In the genomic region with DNA sequence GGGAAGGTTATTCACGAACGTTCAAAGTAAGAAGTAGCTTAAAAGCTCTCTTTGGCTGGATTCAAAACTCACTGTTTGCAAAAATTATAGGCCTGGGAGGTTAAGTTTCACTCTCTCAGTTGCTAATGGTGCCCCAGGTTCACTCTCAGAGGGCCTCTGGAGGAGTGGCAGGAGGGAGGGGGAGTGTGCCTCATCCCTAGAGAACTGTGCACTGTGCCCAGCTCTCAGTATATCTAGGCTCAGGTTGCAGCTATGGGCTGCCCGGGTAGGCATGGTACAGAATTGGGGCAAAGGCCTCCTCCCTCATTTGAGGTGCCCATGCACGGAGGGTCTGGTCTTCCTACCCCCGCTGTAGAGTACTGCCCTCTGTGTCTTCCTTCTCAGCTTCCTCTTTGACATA, we compare ENCODE assay signal across 24 mouse cellular contexts. TPM values are rescaled to one million over a fixed set of nuclear protein-coding genes. Genes with fewer than 3 reads are reported as not detected.
DNase-seq lines count a peak whose midpoint lies in the region; ATAC-seq and TF ChIP-seq lines count a peak whose summit lies in the region.
"Had no signal": no experiment of that assay in that cellular context is flagged by ENCODE, and none has a peak within 500 bp of the region (broad histone marks: within the 10 kb centered on the region; RNA-seq: fewer than 3 reads in every experiment).

No protein-coding gene starts in this region.

- ATAC-seq in intestine, embryonic 15.5 days = peak; percentile 41; the same call in 1 of the 2 replicates
- no peak for ATAC-seq in intestine, postnatal 0 days
- ATAC-seq in kidney, embryonic 16.5 days (ENCODE audit: low FRiP score, low TSS enrichment) = peak; percentile 83
- ATAC-seq in intestine, embryonic 16.5 days = peak; percentile 52; the same call in 1 of the 2 replicates
- no peak for ATAC-seq in granulocyte monocyte progenitor cell, adult 5-6 weeks (replicated peaks; ENCODE audit: poor library complexity, severe bottlenecking)
- ATAC-seq: forebrain, embryonic 15.5 days; hindbrain, embryonic 16.5 days; Patski had no signal

- H3K27ac ChIP-seq in intestine, embryonic 15.5 days = no peak overlapping the region
- no peak overlapping the region for H3K27ac ChIP-seq in intestine, postnatal 0 days (ENCODE audit: low read depth, low read length)
- H3K27ac ChIP-seq in kidney, embryonic 16.5 days (ENCODE audit: low read length) = peak overlapping the region; percentile 15; the same call in 1 of the 2 replicates
- H3K27ac ChIP-seq in intestine, embryonic 16.5 days (ENCODE audit: low read length) = no peak overlapping the region
- H3K27ac ChIP-seq: embryonic facial prominence, embryonic 13.5 days; forebrain, embryonic 15.5 days; hindbrain, embryonic 10.5 days; hindbrain, embryonic 13.5 days had no signal

- WGBS in intestine, embryonic 15.5 days = 76% methylated on average over 5 of the region's 5 CpGs
- WGBS in intestine, postnatal 0 days = 78% methylated on average over 5 of the region's 5 CpGs
- 41% methylated on average over 5 of the region's 5 CpGs for WGBS in kidney, embryonic 16.5 days
- WGBS in intestine, embryonic 16.5 days = 72% methylated on average over 5 of the region's 5 CpGs

- 0 out of 2 replicates have a peak, but pooled peaks cover 5% of the 10 kb centered on the region for H3K4me1 ChIP-seq in intestine, embryonic 15.5 days (replicated peaks)
- no peaks in the 10 kb centered on the region for H3K4me1 ChIP-seq in intestine, postnatal 0 days (replicated peaks; ENCODE audit: control insufficient read depth, insufficient read depth, low read length)
- peaks cover 47% of the 10 kb centered on the region for H3K4me1 ChIP-seq in kidney, embryonic 16.5 days (ENCODE audit: insufficient read depth, low read length)
- H3K4me1 ChIP-seq in intestine, embryonic 16.5 days (ENCODE audit: control insufficient read depth, insufficient read depth, low read length) = peaks cover 11% of the 10 kb centered on the region
- H3K4me1 ChIP-seq: forebrain, embryonic 15.5 days had no signal

- no peak for TF ChIP-seq CTCF in intestine, postnatal 0 days (IDR thresholded peaks at IDR 0.05; ENCODE audit: low read depth)

- no peak for DNase-seq in kidney, postnatal 4 days
- peak; percentile 47 for DNase-seq in brain, adult 2 months (ENCODE audit: low read depth, low spot score)
- DNase-seq: adrenal gland, postnatal 10 days; adrenal gland, postnatal 36 days; B cell, adult 2 months; cerebellum, adult 11 months; cerebellum, adult 2 months; cerebellum, adult 9-11 months; cerebellum, postnatal 25 days; gastrocnemius, postnatal 36 days; heart, adult 11 months had no signal

- no peaks in the 10 kb centered on the region for H3K36me3 ChIP-seq in intestine, embryonic 15.5 days
- no peaks in the 10 kb centered on the region for H3K36me3 ChIP-seq in intestine, postnatal 0 days (ENCODE audit: control insufficient read depth, insufficient read depth)
- H3K36me3 ChIP-seq in kidney, embryonic 16.5 days (ENCODE audit: insufficient read depth, low read length) = no peaks in the 10 kb centered on the region
- no peaks in the 10 kb centered on the region for H3K36me3 ChIP-seq in intestine, embryonic 16.5 days (ENCODE audit: control insufficient read depth, insufficient read depth, low read length)
- H3K36me3 ChIP-seq: embryonic facial prominence, embryonic 13.5 days; forebrain, embryonic 15.5 days; hindbrain, embryonic 10.5 days; hindbrain, embryonic 13.5 days had no signal

- no peak overlapping the region for H3K4me2 ChIP-seq in intestine, embryonic 15.5 days (replicated peaks)
- H3K4me2 ChIP-seq in intestine, postnatal 0 days (replicated peaks; ENCODE audit: low read depth) = no peak overlapping the region
- no peak overlapping the region for H3K4me2 ChIP-seq in kidney, embryonic 16.5 days (replicated peaks; ENCODE audit: low read depth, low read length)
- H3K4me2 ChIP-seq in intestine, embryonic 16.5 days (ENCODE audit: low read depth, low read length) = no peak overlapping the region
- H3K4me2 ChIP-seq: embryonic facial prominence, embryonic 13.5 days; forebrain, embryonic 15.5 days; heart, embryonic 11.5 days; hindbrain, embryonic 13.5 days had no signal

- H3K9ac ChIP-seq in intestine, embryonic 15.5 days = no peak overlapping the region
- H3K9ac ChIP-seq in intestine, postnatal 0 days (ENCODE audit: low read depth, low read length) = no peak overlapping the region
- no peak overlapping the region for H3K9ac ChIP-seq in kidney, embryonic 16.5 days (replicated peaks; ENCODE audit: low read length)
- H3K9ac ChIP-seq in intestine, embryonic 16.5 days (ENCODE audit: low read depth, low read length) = no peak overlapping the region
- H3K9ac ChIP-seq: embryonic facial prominence, embryonic 13.5 days; forebrain, embryonic 15.5 days; hindbrain, embryonic 13.5 days had no signal

- H3K27me3 ChIP-seq in intestine, embryonic 15.5 days (replicated peaks) = no peaks in the 10 kb centered on the region
- no peaks in the 10 kb centered on the region for H3K27me3 ChIP-seq in intestine, postnatal 0 days (replicated peaks; ENCODE audit: control insufficient read depth, insufficient read depth, low read length)
- H3K27me3 ChIP-seq in kidney, embryonic 16.5 days (ENCODE audit: insufficient read depth, low read length) = no peaks in the 10 kb centered on the region
- no peaks in the 10 kb centered on the region for H3K27me3 ChIP-seq in intestine, embryonic 16.5 days (replicated peaks; ENCODE audit: control insufficient read depth, insufficient read depth, low read length)
- H3K27me3 ChIP-seq: CH12.LX; embryonic facial prominence, embryonic 13.5 days; forebrain, embryonic 15.5 days; hindbrain, embryonic 13.5 days; Patski had no signal

- no peak overlapping the region for H3K4me3 ChIP-seq in intestine, embryonic 15.5 days (replicated peaks)
- no peak overlapping the region for H3K4me3 ChIP-seq in intestine, postnatal 0 days (ENCODE audit: low read depth, low read length)
- no peak overlapping the region for H3K4me3 ChIP-seq in kidney, embryonic 16.5 days (ENCODE audit: low read length)
- H3K4me3 ChIP-seq in intestine, embryonic 16.5 days (ENCODE audit: low read length) = no peak overlapping the region
- H3K4me3 ChIP-seq: embryonic facial prominence, embryonic 13.5 days; forebrain, embryonic 15.5 days; hindbrain, embryonic 10.5 days; hindbrain, embryonic 13.5 days had no signal

- H3K9me3 ChIP-seq in intestine, embryonic 15.5 days = no peaks in the 10 kb centered on the region
- H3K9me3 ChIP-seq in intestine, postnatal 0 days (ENCODE audit: control insufficient read depth) = no peaks in the 10 kb centered on the region
- H3K9me3 ChIP-seq in kidney, embryonic 16.5 days (ENCODE audit: low read length) = no peaks in the 10 kb centered on the region
- no peaks in the 10 kb centered on the region for H3K9me3 ChIP-seq in intestine, embryonic 16.5 days (ENCODE audit: control insufficient read depth, low read length)
- H3K9me3 ChIP-seq: embryonic facial prominence, embryonic 13.5 days; forebrain, embryonic 15.5 days; hindbrain, embryonic 13.5 days had no signal

RNA-seq across cellular contexts. Expression of a gene that starts 14.9 kb away (rescaled TPM):
- polyA plus RNA-seq in intestine, embryonic 15.5 days (2015; fragmentation: Nextera tagmentation; extraction: Ambion mirVana) = 0.99 and 1.4 TPM in 2 replicates
- 0.46 and 0.50 TPM in 2 replicates for polyA plus RNA-seq in intestine, postnatal 0 days (2015; fragmentation: Nextera tagmentation; extraction: Ambion mirVana)
- polyA plus RNA-seq in kidney, embryonic 16.5 days (2015; fragmentation: Nextera tagmentation; extraction: Ambion mirVana) = 4.8 and 5.2 TPM in 2 replicates
- polyA plus RNA-seq in intestine, embryonic 16.5 days (2015; fragmentation: Nextera tagmentation; extraction: Ambion mirVana) = 0.80 and 0.88 TPM in 2 replicates
- 12.5 and 15.3 TPM in 2 replicates for total RNA-seq in granulocyte monocyte progenitor cell, adult 5-6 weeks (2014; fragmentation: Nextera tagmentation)
- 20.8 TPM in 2 replicates for total RNA-seq in granulocyte monocyte progenitor cell, adult 5-6 weeks (2017)

Comparison
In these comparisons a context has a peak if more than half of its experiments do, and no peak if none do; other contexts are left out.
1. ATAC-seq: peak in intestine, embryonic 15.5 days (single experiment), kidney, embryonic 16.5 days (single experiment) and intestine, embryonic 16.5 days (single experiment); none in intestine, postnatal 0 days (single experiment) and granulocyte monocyte progenitor cell, adult 5-6 weeks (single experiment).